Mouse (Mus musculus) midbrain, embryonic 13.5 days (tissue): ENCODE data around the gene Slc25a34. TPM values are rescaled to one million over a fixed set of nuclear protein-coding genes. Genes with fewer than 3 reads are reported as not detected.

ENCODE experiments used
- ATAC-seq: fragments of 200-750 bp; cut with Nextera tagmentation; 2 replicates; pipeline ENCODE4 v1.8.0; 2017; ENCODE audit warnings: mild to moderate bottlenecking, moderate TSS enrichment, moderate library complexity
- H3K27ac ChIP-seq: fragments of 300-500 bp; sonication (generic); 2 replicates; pipeline ENCODE4 v1.5.1; 2015; ENCODE audit warnings: inconsistent platforms, mild to moderate bottlenecking, moderate library complexity
- H3K27me3 ChIP-seq: fragments of 300-500 bp; sonication (generic); 2 replicates; pipeline ENCODE4 v1.6.1; 2015; ENCODE audit warnings: mild to moderate bottlenecking, inconsistent platforms
- H3K36me3 ChIP-seq: fragments of 300-500 bp; sonication (generic); 2 replicates; pipeline ENCODE4 v1.6.1; 2015; ENCODE audit warnings: mild to moderate bottlenecking, inconsistent platforms
- H3K4me1 ChIP-seq: fragments of 300-500 bp; sonication (generic); replicated peaks from 2 replicates; pipeline ENCODE4 v1.6.1; 2015; ENCODE audit warnings: inconsistent platforms
- H3K4me2 ChIP-seq: fragments of 300-500 bp; sonication (generic); replicated peaks from 2 replicates; pipeline ENCODE4 v1.6.1; 2015; ENCODE audit warnings: moderate library complexity, mild to moderate bottlenecking, inconsistent platforms
- H3K4me3 ChIP-seq: fragments of 300-500 bp; sonication (generic); replicated peaks from 2 replicates; pipeline ENCODE4 v1.5.1; 2015; ENCODE audit warnings: mild to moderate bottlenecking, inconsistent platforms
- H3K9ac ChIP-seq: fragments of 300-500 bp; sonication (generic); replicated peaks from 2 replicates; pipeline ENCODE4 v1.6.1; 2015; ENCODE audit warnings: mild to moderate bottlenecking, inconsistent platforms
- H3K9me3 ChIP-seq: fragments of 300-500 bp; sonication (generic); 2 replicates; pipeline ENCODE4 v1.6.1; 2016; ENCODE audit warnings: mild to moderate bottlenecking, inconsistent platforms
- WGBS: fragments of 180-500 bp; shearing (Covaris S2); methylation state at CpG from one replicate; pipeline ENCODE4 v1.1.7; 2015; 5-methylcytosine and 5-hydroxymethylcytosine counted together
- polyA plus RNA-seq: library from polyadenylated mRNA; unstranded; fragments of >200 nt; fragmentation: Nextera tagmentation; extraction: Ambion mirVana; gene quantifications from 2 replicates; pipeline ENCODE4 v1.2.1, GENCODE M21; 2015

Slc25a34 gene
- polyA plus RNA-seq, 1 experiment from 2014 or later, result 0.19 TPM

DNA sequence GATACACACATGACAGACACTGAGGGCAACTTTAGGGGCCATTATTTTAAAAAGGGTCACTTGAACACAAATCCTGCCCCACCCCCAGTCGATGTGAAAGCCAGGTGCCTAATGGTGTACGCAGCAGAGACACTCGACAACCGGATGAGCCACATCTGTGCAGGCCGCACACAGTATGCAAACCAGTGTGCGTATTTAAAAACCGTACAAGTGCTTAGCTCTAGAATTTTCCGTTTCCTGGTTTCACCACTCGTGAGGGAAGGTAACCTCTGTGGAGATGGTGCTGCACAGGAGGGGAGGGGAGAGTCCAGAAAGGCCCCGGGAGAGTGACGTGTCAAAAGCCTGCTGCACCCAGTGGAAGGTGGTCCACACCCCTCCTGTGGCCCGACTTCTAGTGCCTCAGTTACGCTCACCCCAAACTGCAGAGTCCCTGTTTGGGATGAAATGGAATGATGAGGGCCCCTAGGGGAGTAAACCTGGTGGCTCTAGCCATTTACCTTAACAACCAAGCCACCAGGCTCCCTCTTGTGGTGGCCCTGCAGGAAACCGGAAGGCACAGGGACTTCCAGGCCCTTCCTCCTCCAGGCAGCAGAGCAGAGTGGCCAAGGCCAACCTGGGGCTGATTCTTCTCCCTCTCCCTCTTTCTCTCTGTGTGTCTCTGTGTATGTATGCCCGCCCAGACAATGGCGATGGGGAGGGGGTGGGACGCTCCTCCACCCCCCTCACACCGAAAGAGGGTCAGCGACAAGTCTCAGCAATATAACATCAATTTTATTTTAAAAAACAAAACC, 1.6 kb upstream of the Slc25a34 start:
- no peak for ATAC-seq
- H3K4me1 ChIP-seq, result no peaks in the 10 kb centered on the region
- no peaks in the 10 kb centered on the region for H3K27me3 ChIP-seq
- H3K27ac ChIP-seq, result no peak overlapping the region
- H3K9me3 ChIP-seq, result no peaks in the 10 kb centered on the region
- H3K4me2 ChIP-seq, result no peak overlapping the region
- no peak overlapping the region for H3K4me3 ChIP-seq
- WGBS, result 81% methylated on average over 19 of the region's 19 CpGs
- peaks cover 54% of the 10 kb centered on the region for H3K36me3 ChIP-seq
- no peak overlapping the region for H3K9ac ChIP-seq

DNA sequence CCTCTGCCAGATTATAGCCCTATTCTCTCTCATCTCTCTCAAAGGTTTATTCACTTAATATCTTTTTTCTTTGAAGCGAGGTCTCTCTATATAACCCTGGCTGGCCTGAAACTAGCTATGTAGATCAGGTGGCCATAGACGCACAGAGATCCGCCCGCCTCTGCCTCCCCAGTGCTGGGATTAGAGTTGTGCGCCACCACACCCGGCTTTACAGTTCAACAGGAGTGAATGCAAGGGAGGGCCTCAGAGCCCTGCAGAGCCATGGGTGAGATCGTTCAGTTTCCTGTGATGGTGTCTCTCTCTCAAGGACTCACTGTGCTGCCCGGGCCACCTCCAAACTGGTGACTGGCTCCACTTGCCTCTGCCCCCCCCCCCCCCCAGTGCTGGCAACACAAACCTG, 513 bp upstream of the Slc25a34 start:
- Histone ChIP-seq H3K9me3 (no peaks in the 10 kb centered on the region), H3K36me3 (peaks cover 44% of the 10 kb centered on the region), H3K4me3 (no peak overlapping the region), H3K4me2 (no peak overlapping the region), H3K9ac (no peak overlapping the region), H3K27ac (no peak overlapping the region), H3K27me3 (no peaks in the 10 kb centered on the region), H3K4me1 (no peaks in the 10 kb centered on the region)
- ATAC-seq, result no peak
- WGBS, result 93% methylated on average over 8 of the region's 8 CpGs

DNA sequence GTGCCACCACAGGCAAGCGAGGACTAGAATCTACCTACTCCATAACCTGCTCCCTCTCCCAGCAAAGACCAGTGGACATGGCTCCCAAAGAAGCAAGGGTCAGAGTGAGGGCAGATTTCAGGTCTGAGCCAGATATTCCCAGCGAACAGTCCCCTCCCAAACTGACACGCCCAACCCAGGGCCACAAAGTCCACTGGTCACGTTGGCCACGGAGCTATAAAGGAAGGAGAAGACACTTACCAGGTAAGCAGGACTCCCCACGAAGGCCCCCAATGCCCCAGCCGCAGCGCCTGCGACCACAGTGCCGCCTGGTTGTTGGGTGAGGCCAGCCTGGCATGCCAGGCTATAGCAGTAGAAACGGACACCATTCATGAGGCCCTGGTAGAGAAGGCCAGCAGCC, 584 bp downstream of the Slc25a34 start:
- Histone ChIP-seq H3K4me1 (peaks cover 2% of the 10 kb centered on the region), H3K4me2 (no peak overlapping the region), H3K27me3 (0 out of 2 replicates have a peak, but pooled peaks cover 2% of the 10 kb centered on the region), H3K9ac (no peak overlapping the region), H3K27ac (no peak overlapping the region), H3K9me3 (no peaks in the 10 kb centered on the region), H3K4me3 (no peak overlapping the region), H3K36me3 (peaks cover 33% of the 10 kb centered on the region)
- no peak for ATAC-seq
- 89% methylated on average over 11 of the region's 11 CpGs for WGBS

DNA sequence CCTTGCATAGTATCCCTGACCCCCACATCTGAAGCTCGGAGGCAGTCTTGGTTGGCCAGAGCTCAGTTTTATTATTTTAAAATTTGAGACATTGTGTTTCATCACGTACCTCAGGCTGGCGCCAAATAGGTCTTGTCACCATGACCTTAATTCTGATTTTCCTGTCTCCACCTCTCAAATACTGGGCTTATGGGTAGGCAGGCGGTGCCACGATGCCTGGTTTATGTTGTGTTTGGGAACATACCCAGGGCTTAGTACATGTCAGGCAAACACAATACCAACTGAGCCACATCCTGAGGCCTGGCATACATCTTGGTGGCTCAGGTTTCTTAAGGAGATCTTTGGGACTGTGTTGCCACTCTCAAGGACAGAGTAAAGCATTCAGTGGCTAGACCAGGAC, 1.0 kb downstream of the Slc25a34 start:
- Histone ChIP-seq H3K27me3 (0 out of 2 replicates have a peak, but pooled peaks cover 7% of the 10 kb centered on the region), H3K9ac (no peak overlapping the region), H3K27ac (no peak overlapping the region), H3K4me2 (no peak overlapping the region), H3K36me3 (peaks cover 28% of the 10 kb centered on the region), H3K4me1 (peaks cover 6% of the 10 kb centered on the region), H3K9me3 (no peaks in the 10 kb centered on the region), H3K4me3 (no peak overlapping the region)
- ATAC-seq, result no peak
- 88% methylated on average over 5 of the region's 5 CpGs for WGBS

DNA sequence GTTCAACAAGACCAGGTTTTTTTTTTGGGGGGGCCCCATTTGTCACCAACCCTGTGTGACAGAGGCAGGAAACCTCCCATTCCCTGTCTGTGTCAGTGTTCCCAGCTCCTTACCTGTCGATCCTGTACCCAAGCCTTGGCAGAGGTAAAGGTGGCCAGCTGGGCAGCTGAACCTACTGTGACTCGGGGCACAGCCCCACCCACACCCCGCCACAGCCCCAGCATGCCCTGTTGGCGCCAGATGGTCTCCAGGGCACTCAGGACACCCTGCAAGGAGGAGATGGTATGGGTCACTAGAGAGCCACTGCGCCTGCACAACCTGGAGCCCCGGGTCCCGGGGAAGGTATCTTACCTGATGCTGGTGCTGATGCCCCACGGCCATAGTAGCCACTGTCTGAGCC, 1.5 kb downstream of the Slc25a34 start:
- H3K27me3 ChIP-seq, result 0 out of 2 replicates have a peak, but pooled peaks cover 12% of the 10 kb centered on the region
- no peak for ATAC-seq
- WGBS, result 88% methylated on average over 8 of the region's 8 CpGs
- H3K4me2 ChIP-seq, result no peak overlapping the region
- no peak overlapping the region for H3K9ac ChIP-seq
- H3K9me3 ChIP-seq, result no peaks in the 10 kb centered on the region
- H3K36me3 ChIP-seq, result peaks cover 23% of the 10 kb centered on the region
- no peak overlapping the region for H3K4me3 ChIP-seq
- peaks cover 11% of the 10 kb centered on the region for H3K4me1 ChIP-seq
- no peak overlapping the region for H3K27ac ChIP-seq

DNA sequence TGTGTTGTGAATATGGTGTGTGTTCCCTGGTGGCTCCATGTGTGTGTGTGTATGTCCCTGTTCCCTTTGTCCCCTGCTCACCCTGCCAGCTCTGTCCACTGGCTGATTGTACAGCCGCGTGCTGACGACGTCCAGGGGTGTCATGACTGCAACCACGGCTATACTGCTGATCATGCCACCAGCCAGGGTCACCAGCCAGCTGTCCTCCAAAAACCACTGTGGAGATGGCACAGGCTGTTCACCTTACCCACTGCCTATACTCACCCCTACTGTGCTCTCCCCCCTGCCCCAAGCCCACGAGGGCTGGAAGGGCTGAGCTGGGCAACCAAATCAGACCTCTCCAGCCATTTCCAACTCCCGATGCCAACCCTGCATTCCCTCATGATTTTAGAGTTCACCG, 2.3 kb downstream of the Slc25a34 start:
- H3K9me3 ChIP-seq, result no peaks in the 10 kb centered on the region
- no peak for ATAC-seq
- WGBS, result 85% methylated on average over 8 of the region's 8 CpGs

DNA sequence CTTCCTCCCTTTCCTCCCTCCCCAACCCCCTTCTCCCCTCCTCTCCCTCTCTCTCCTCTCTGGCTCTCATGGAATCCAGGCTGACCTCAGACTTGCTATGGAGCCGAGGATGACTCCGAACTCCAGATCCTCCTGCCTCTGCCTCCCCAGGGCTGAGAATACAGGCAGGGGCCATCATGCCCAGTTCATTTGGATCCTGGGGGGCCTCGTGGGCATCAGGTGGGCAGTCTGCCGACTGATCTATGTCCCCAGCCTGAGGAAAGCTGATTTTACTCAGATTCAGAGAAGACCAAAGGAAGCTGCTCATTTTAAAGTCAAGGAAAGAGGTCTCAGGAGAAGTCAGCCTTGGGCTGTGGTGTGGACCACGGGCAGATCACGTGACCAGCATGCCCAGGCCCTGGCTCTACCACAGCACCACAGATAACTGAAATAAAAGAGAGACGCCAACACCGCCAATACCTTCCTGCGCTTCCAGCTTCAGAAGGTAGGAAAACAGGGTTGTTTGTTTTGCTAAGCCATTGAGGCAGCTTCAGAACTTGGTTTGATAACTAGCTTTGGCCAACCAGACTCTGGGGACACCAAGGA, 4.2 kb downstream of the Slc25a34 start:
- H3K9ac ChIP-seq, result no peak overlapping the region
- no peak overlapping the region for H3K27ac ChIP-seq
- no peaks in the 10 kb centered on the region for H3K9me3 ChIP-seq
- H3K4me1 ChIP-seq, result peaks cover 11% of the 10 kb centered on the region
- H3K4me2 ChIP-seq, result no peak overlapping the region
- no peaks in the 10 kb centered on the region for H3K36me3 ChIP-seq
- H3K27me3 ChIP-seq, result 0 out of 2 replicates have a peak, but pooled peaks cover 12% of the 10 kb centered on the region
- H3K4me3 ChIP-seq, result no peak overlapping the region
- ATAC-seq, result no peak
- WGBS, result 88% methylated on average over 9 of the region's 9 CpGs

More for the DNA sequence above, 2.3 kb downstream of the Slc25a34 start:
- no peak overlapping the region for H3K4me2 ChIP-seq
- H3K27me3 ChIP-seq, result 0 out of 2 replicates have a peak, but pooled peaks cover 12% of the 10 kb centered on the region
- no peak overlapping the region for H3K27ac ChIP-seq
- peaks cover 11% of the 10 kb centered on the region for H3K4me1 ChIP-seq
- H3K9ac ChIP-seq, result no peak overlapping the region
- H3K4me3 ChIP-seq, result no peak overlapping the region
- H3K36me3 ChIP-seq, result peaks cover 16% of the 10 kb centered on the region

DNA sequence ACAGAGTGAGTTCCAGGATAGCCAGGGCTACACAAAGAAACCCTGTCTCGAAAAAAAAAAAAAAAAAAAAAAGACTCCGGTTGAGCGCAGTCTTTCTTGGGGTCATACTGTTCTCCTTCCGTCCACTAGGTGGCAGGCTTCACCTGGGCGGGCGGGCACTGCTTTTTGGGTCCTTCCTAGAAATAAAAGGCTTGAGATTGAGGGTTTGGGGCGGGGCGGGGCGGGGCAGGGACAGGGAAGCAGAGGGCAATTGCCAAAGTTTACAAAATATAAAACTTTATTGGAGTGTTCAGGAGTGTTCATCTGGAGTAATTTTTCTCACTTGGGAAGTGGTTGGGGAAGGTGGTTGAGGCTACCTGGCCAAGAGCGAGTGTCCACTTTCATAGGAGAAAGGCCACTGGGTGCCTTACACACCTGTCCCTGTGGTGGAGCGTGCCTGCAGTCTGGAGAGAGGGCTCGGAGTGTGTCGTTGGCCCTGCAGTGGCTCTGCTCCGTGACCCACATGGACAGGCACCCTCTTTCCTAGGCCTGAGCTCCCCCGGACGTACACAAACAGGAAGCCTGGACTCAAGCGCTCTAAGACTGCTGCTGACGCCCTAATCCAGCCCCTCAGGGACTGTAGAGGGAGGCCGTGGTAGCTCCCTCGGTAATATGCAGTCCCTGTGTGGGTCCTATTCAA, 4.9 kb downstream of the Slc25a34 start, which contains the start of gene Tmem82:
Gene Tmem82, minus strand, starts transcription at position 69 of the 679 bp plus-strand sequence.
- Histone ChIP-seq H3K4me3 (peak within 1 kb of the TSS; percentile 11; the same call in 1 of the 2 replicates), H3K9me3 (no peaks in the 10 kb centered on the region), H3K4me2 (peak within 1 kb of the TSS; percentile 46), H3K9ac (no peak within 1 kb of the TSS), H3K27me3 (0 out of 2 replicates have a peak, but pooled peaks cover 12% of the 10 kb centered on the region), H3K36me3 (no peaks in the 10 kb centered on the region), H3K27ac (no peak within 1 kb of the TSS), H3K4me1 (peaks cover 11% of the 10 kb centered on the region)
- ATAC-seq, result peak; percentile 39; the same call in 1 of the 2 replicates
- 29% methylated on average over 20 of the region's 20 CpGs for WGBS

DNA sequence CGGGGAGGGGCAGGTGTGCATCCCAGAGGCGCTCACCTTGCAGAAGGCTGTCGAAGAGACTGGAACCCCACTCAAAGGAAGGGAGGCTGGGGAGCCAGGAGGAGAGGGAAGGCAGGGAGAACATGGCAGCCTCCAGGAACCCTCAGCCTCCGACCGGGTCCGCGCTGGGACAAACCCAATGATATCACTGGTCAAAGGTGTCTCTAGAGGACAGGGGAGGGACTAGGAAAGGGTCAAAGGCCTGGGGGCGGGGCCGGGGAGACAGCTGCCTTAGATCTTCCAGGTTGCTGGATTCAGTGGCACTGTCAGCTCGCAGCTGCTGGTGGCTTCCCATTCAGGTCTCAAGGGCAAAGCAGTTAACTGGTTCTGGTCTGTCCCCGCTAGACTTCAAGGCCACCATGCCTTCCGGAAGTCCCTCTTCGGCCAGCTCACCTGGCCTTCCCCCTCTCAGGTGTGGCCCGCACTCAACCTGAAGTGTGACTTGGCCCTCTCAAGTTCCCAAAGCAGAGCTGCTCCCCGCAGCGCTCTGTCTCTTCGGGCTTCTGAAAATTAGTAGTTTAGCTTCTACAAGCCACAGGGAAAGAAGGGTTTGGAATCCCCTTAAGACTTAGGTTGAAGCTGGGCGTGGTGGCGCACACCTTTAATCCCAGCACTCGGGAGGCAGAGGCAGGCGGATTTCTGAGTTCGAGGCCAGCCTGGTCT, 5.6 kb downstream of the Slc25a34 start:
- 13% methylated on average over 22 of the region's 22 CpGs for WGBS
- Histone ChIP-seq H3K9me3 (no peaks in the 10 kb centered on the region), H3K27me3 (0 out of 2 replicates have a peak, but pooled peaks cover 12% of the 10 kb centered on the region), H3K4me1 (peaks cover 11% of the 10 kb centered on the region), H3K9ac (no peak overlapping the region), H3K4me3 (peak overlapping the region; percentile 11; the same call in 1 of the 2 replicates), H3K36me3 (no peaks in the 10 kb centered on the region), H3K4me2 (peak overlapping the region; percentile 46), H3K27ac (no peak overlapping the region)
- ATAC-seq, result peak; percentile 22; the same call in 1 of the 2 replicates

DNA sequence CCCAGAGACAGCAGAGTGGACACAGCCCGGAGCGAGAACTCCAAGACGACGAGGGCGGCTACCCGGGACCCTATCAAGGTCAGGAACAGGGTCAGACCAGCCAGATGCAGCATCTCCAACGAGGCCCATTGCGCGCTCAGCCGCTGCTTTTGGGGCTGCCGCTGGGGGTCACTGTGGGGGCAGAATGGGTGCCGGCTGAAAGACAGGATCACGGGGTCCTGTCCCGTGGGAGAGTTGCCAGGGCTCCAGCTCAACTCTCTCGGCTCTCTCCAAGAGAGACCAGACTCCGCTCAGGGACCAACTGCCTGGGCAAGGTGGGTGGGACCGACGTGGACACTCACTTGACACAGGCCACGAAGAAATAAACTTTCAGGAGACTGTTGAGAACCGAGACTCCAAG, 6.3 kb downstream of the Slc25a34 start:
- no peak overlapping the region for H3K9ac ChIP-seq
- peak overlapping the region; percentile 11; the same call in 1 of the 2 replicates for H3K4me3 ChIP-seq
- H3K4me1 ChIP-seq, result peaks cover 11% of the 10 kb centered on the region
- H3K4me2 ChIP-seq, result peak overlapping the region; percentile 46
- no peak overlapping the region for H3K27ac ChIP-seq
- no peaks in the 10 kb centered on the region for H3K9me3 ChIP-seq
- WGBS, result 7% methylated on average over 20 of the region's 20 CpGs
- no peaks in the 10 kb centered on the region for H3K36me3 ChIP-seq
- 0 out of 2 replicates have a peak, but pooled peaks cover 12% of the 10 kb centered on the region for H3K27me3 ChIP-seq
- peak; percentile 30 for ATAC-seq

DNA sequence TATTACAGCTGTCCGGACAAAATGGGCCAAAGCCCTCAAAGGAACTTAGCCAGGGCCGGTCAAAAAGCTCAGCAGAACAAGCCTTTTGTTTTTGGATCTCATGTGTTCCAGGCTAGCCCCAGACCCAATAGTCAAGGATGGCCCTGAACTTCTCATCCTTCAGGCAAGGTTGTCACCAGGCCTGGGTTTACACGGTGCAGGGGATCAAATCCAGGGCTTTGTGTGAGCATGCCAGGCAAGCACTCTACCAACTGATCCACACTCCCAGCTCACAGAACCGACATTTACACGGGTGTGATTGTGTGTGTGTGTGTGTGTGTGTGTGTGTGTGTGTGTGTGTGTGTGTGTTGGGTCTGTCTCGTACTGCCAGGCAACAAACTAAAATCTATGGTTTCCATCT, 6.8 kb downstream of the Slc25a34 start:
- Histone ChIP-seq H3K9ac (no peak overlapping the region), H3K9me3 (no peaks in the 10 kb centered on the region), H3K4me3 (no peak overlapping the region), H3K27ac (no peak overlapping the region), H3K27me3 (0 out of 2 replicates have a peak, but pooled peaks cover 12% of the 10 kb centered on the region), H3K36me3 (no peaks in the 10 kb centered on the region), H3K4me1 (peaks cover 11% of the 10 kb centered on the region), H3K4me2 (no peak overlapping the region)
- no peak for ATAC-seq
- 71% methylated on average over 6 of the region's 6 CpGs for WGBS
